Mouse (Mus musculus) C2C12 (cell line): ENCODE results near the gene Kif26a.

Experiments used
- CTCF ChIP-seq: IDR thresholded peaks from one replicate; pipeline ENCODE4 v1.5.1; 2011; ENCODE audit not compliant: control insufficient read depth, insufficient read depth, insufficient read length
- MAX ChIP-seq: IDR thresholded peaks from one replicate; pipeline ENCODE4 v1.6.1; 2011; ENCODE audit warnings: mild to moderate bottlenecking, control low read depth
- MYOD1 ChIP-seq: IDR thresholded peaks from one replicate; pipeline ENCODE4 v1.6.1; 2011; ENCODE audit warnings: low read depth; ENCODE audit not compliant: control insufficient read depth, insufficient read length
- MYOG ChIP-seq: IDR thresholded peaks from one replicate; pipeline ENCODE4 v1.6.1; 2011; ENCODE audit not compliant: control insufficient read depth, insufficient read length; ENCODE audit errors: extremely low read depth
- USF1 ChIP-seq: IDR thresholded peaks from one replicate; pipeline ENCODE4 v1.6.1; 2011; ENCODE audit warnings: low read depth, mild to moderate bottlenecking, control low read depth, moderate library complexity

- TF ChIP-seq MYOG, result no peak
- no peak for TF ChIP-seq MYOD1
- no peak for TF ChIP-seq CTCF
- no peak for TF ChIP-seq USF1
- no peak for TF ChIP-seq MAX
Measured at GRCm38 (mm10) chr12:112151980-112152362, 6.0 kb downstream of the Kif26a start.
